Mouse (Mus musculus) forebrain, embryonic 11.5 days (tissue): ENCODE measurements around the gene Ctsd. TPM values are rescaled to one million over a fixed set of nuclear protein-coding genes. Genes with fewer than 3 reads are reported as not detected.

Experiments
- ATAC-seq: fragments of 200-750 bp; cut with Nextera tagmentation; replicated peaks from 2 replicates; pipeline ENCODE4 v1.8.0; 2017; ENCODE audit warnings: moderate TSS enrichment; ENCODE audit not compliant: low FRiP score
- DNase-seq: peaks from one replicate; pipeline ENCODE4 v3.0.0-alpha.2; 2017; ENCODE audit warnings: low spot score
- H3K27ac ChIP-seq: fragments of 300-500 bp; sonication (generic); 2 replicates; pipeline ENCODE4 v1.5.1; 2014; ENCODE audit warnings: low read depth, low read length
- H3K27me3 ChIP-seq: fragments of 300-500 bp; sonication (generic); 2 replicates; pipeline ENCODE4 v1.6.1; 2014; ENCODE audit warnings: mild to moderate bottlenecking, low read length, mixed read lengths; ENCODE audit not compliant: control insufficient read depth, insufficient read depth
- H3K36me3 ChIP-seq: fragments of 300-500 bp; sonication (generic); 2 replicates; pipeline ENCODE4 v1.6.1; 2014; ENCODE audit warnings: mild to moderate bottlenecking, low read length, moderate library complexity, mixed read lengths; ENCODE audit not compliant: control insufficient read depth, insufficient read depth
- H3K4me1 ChIP-seq: fragments of 300-500 bp; sonication (generic); replicated peaks from 2 replicates; pipeline ENCODE4 v1.6.1; 2014; ENCODE audit warnings: low read length, mixed read lengths; ENCODE audit not compliant: control insufficient read depth, insufficient read depth
- H3K4me2 ChIP-seq: fragments of 300-500 bp; sonication (generic); 2 replicates; pipeline ENCODE4 v1.6.1; 2014; ENCODE audit warnings: low read depth, mild to moderate bottlenecking, low read length, moderate library complexity, mixed read lengths; ENCODE audit not compliant: severe bottlenecking
- H3K4me3 ChIP-seq: fragments of 300-500 bp; sonication (generic); 2 replicates; pipeline ENCODE4 v1.5.1; 2014; ENCODE audit warnings: low read depth, low read length
- H3K9ac ChIP-seq: fragments of 300-500 bp; sonication (generic); 2 replicates; pipeline ENCODE4 v1.6.1; 2014; ENCODE audit warnings: low read length
- H3K9me3 ChIP-seq: fragments of 300-500 bp; sonication (generic); 2 replicates; pipeline ENCODE4 v1.6.1; 2016; ENCODE audit warnings: low read length, mixed read lengths; ENCODE audit not compliant: control insufficient read depth
- WGBS: fragments of 180-500 bp; shearing (Covaris S2); extraction: QIAGEN DNeasy Blood & Tissue Kit; methylation state at CpG from one replicate; pipeline ENCODE4 v1.1.7; 2014; 5-methylcytosine and 5-hydroxymethylcytosine counted together
- polyA plus RNA-seq: library from polyadenylated mRNA; unstranded; fragments of >200 nt; fragmentation: Nextera tagmentation; extraction: Ambion mirVana; gene quantifications from 2 replicates; pipeline ENCODE4 v1.2.1, GENCODE M21; 2014

Gene Ctsd
- polyA plus RNA-seq, 1 experiment from 2014 or later: 129 TPM

DNA sequence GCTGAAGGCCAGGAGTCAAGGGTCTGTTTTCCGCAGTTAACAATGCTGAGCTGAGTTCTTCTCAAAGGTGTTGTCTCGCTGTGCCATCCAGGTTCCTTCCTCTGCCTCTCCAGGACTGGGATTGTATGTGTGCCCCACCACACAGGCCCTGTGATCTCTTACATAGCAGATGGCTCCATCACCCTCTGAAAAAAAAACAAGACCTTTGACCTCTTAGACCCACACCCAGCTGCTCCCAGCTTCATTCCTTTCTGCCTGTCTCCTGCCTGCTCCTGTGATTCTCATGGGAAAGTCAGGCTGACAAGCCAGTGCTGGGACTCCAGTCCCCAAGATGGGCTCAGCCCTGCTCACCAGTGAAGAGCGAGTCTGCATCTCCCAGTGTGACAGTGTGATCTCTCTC is 59.3 kb downstream of the Ctsd start:
- no peaks in the 10 kb centered on the region for H3K27me3 ChIP-seq
- no peak for ATAC-seq
- H3K4me3 ChIP-seq: no peak overlapping the region
- no peak overlapping the region for H3K27ac ChIP-seq
- H3K4me2 ChIP-seq: no peak overlapping the region
- H3K9me3 ChIP-seq: no peaks in the 10 kb centered on the region
- WGBS: 58% methylated on average over 3 of the region's 3 CpGs
- no peaks in the 10 kb centered on the region for H3K36me3 ChIP-seq
- no peaks in the 10 kb centered on the region for H3K4me1 ChIP-seq
- DNase-seq: no peak
- no peak overlapping the region for H3K9ac ChIP-seq

DNA sequence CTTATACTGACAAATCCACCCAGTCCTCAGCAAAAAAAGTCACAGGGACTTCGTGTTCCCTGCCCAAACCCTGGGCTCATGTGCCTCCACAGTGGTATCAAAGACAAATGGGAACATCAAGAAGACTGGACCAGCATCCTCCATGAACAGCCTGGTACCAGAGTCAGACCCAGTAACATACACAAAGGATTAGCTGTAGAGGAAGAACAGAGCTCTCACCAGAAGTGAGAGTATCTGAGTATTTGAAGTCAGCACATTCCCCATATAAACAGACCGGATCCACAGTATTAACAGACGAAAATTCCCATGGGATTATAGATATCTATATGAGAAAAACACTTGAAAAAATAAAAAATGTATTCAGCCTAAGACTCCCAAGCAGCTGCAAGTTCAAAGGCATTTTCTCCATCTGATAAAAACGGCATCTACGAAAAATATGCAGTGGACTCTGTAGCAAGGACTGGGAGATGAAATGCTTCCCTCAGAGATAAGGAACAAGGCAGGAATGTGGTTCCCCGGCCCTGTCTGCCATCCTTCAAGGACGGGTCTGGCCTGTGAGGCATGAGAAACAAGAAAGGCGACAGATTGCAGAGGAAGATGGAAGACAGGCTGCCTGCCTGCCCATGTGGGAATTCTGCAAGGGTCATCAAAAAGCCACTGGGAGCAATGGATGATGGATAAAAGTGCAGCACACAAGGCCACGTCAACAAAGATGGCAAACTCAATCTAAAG is 61.0 kb downstream of the Ctsd start:
- Histone ChIP-seq H3K4me2 (no peak overlapping the region), H3K4me3 (no peak overlapping the region), H3K27me3 (no peaks in the 10 kb centered on the region), H3K36me3 (no peaks in the 10 kb centered on the region), H3K9ac (no peak overlapping the region), H3K27ac (no peak overlapping the region), H3K4me1 (no peaks in the 10 kb centered on the region), H3K9me3 (no peaks in the 10 kb centered on the region)
- DNase-seq (no peak), ATAC-seq (no peak)
- 81% methylated on average over 9 of the region's 9 CpGs for WGBS

Other genes starting within 250 kb of the Ctsd start
- not detected in 2 replicates for gene Gm45337, start 243.4 kb downstream of the Ctsd start, polyA plus RNA-seq
- gene Gm29735, start 230.9 kb downstream of the Ctsd start, polyA plus RNA-seq: not detected in 2 replicates
- gene Gm4553, start 222.3 kb downstream of the Ctsd start, polyA plus RNA-seq: not detected in 2 replicates
- gene Krtap5-2, start 212.0 kb downstream of the Ctsd start, polyA plus RNA-seq: not detected in 2 replicates
- gene Gm10153, start 197.6 kb downstream of the Ctsd start, polyA plus RNA-seq: not detected in 2 replicates
- not detected in 2 replicates for gene Krtap5-3, start 186.7 kb downstream of the Ctsd start, polyA plus RNA-seq
- gene Gm7579, start 176.2 kb downstream of the Ctsd start, polyA plus RNA-seq: not detected in 2 replicates
- not detected in 2 replicates for gene Krtap5-5, start 158.1 kb downstream of the Ctsd start, polyA plus RNA-seq
- not detected in 2 replicates for gene Gm40460, start 147.0 kb downstream of the Ctsd start, polyA plus RNA-seq
- not detected in 2 replicates for gene Gm2431, start 129.7 kb downstream of the Ctsd start, polyA plus RNA-seq
- gene Gm4559, start 113.7 kb downstream of the Ctsd start, polyA plus RNA-seq: not detected in 2 replicates
- not detected in 2 replicates for gene Krtap5-1, start 90.9 kb downstream of the Ctsd start, polyA plus RNA-seq
- gene Krtap5-4, start 84.5 kb downstream of the Ctsd start, polyA plus RNA-seq: not detected in 2 replicates
- 0.24 and 0.32 TPM in 2 replicates for gene Ifitm10, start 14.3 kb downstream of the Ctsd start, polyA plus RNA-seq
- gene Gm49369, start 5.4 kb downstream of the Ctsd start, polyA plus RNA-seq: not detected in 2 replicates
- gene Syt8, start 46.8 kb upstream of the Ctsd start, polyA plus RNA-seq: not detected in 2 replicates
- 1.3 TPM in 1 of 2 replicates, not detected in the other for gene Tnni2, start 53.8 kb upstream of the Ctsd start, polyA plus RNA-seq
- gene Lsp1, start 72.8 kb upstream of the Ctsd start, polyA plus RNA-seq: 8.7 and 9.8 TPM in 2 replicates
- gene Tnnt3, start 110.8 kb upstream of the Ctsd start, polyA plus RNA-seq: 1.00 and 1.0 TPM in 2 replicates
- gene Mrpl23, start 144.6 kb upstream of the Ctsd start, polyA plus RNA-seq: 18.3 and 18.7 TPM in 2 replicates